Mouse (Mus musculus): Measurements from ENCODE around the gene Mmp9.

- no peak for TF ChIP-seq CTCF (IDR thresholded peaks at IDR 0.05; ENCODE audit: borderline replicate concordance, insufficient read depth, low read length)
- no peak for TF ChIP-seq POLR2A (IDR thresholded peaks at IDR 0.05; ENCODE audit: low read depth, low read length)
These were observed 40.7 kb upstream of the Mmp9 start for GRCm38 (mm10) chr2:164899723-164900459.

Data from embryonic fibroblast, embryonic 13.5 days (primary cell).